ENCODE assay signal across 34 mouse cellular contexts in genomic region chr8:12842342-12842995, GRCm38 (mm10). TPM values are rescaled to one million over a fixed set of nuclear protein-coding genes. Genes with fewer than 3 reads are reported as not detected.
DNase-seq lines count a peak whose midpoint lies in the region; ATAC-seq and TF ChIP-seq lines count a peak whose summit lies in the region.
"Had no signal": no experiment of that assay in that cellular context is flagged by ENCODE, and none has a peak within 500 bp of the region (broad histone marks: within the 10 kb centered on the region; RNA-seq: fewer than 3 reads in every experiment).

No protein-coding gene starts in this region.

- no peak overlapping the region for H3K27ac ChIP-seq in liver, embryonic 11.5 days (ENCODE audit: low read depth, low read length)
- H3K27ac ChIP-seq in liver, embryonic 16.5 days (ENCODE audit: low read length) = no peak overlapping the region
- H3K27ac ChIP-seq: embryonic facial prominence, embryonic 13.5 days; heart, adult 2 months; hindbrain, embryonic 13.5 days; kidney, embryonic 15.5 days; layer of hippocampus, adult 2 months; limb, embryonic 13.5 days; midbrain, embryonic 10.5 days; neural tube, embryonic 13.5 days; stomach, postnatal 0 days had no signal

- H3K79me2 ChIP-seq in C2C12 (ENCODE audit: control insufficient read depth, insufficient read depth) = no peaks in the 10 kb centered on the region

- H3K4me2 ChIP-seq in liver, embryonic 11.5 days = no peak overlapping the region
- no peak overlapping the region for H3K4me2 ChIP-seq in liver, embryonic 16.5 days (ENCODE audit: low read depth, low read length)
- H3K4me2 ChIP-seq: embryonic facial prominence, embryonic 13.5 days; heart, embryonic 12.5 days; hindbrain, embryonic 13.5 days; kidney, embryonic 15.5 days; limb, embryonic 13.5 days; lung, embryonic 14.5 days; neural tube, embryonic 13.5 days had no signal

- 85% methylated on average over 11 of the region's 11 CpGs for WGBS in liver, embryonic 11.5 days
- whole genome bisulfite sequencing in liver, embryonic 16.5 days (ENCODE audit: insufficient replicate concordance) = 69% methylated on average over 11 of the region's 11 CpGs

- H3K4me1 ChIP-seq in liver, embryonic 11.5 days (replicated peaks; ENCODE audit: control insufficient read depth, insufficient read depth, low read length) = no peaks in the 10 kb centered on the region
- no peaks in the 10 kb centered on the region for H3K4me1 ChIP-seq in liver, embryonic 16.5 days (ENCODE audit: control insufficient read depth, low read depth, low read length)
- H3K4me1 ChIP-seq: embryonic facial prominence, embryonic 13.5 days; heart, embryonic 12.5 days; hindbrain, embryonic 13.5 days; kidney, embryonic 15.5 days; limb, embryonic 13.5 days; neural tube, embryonic 13.5 days had no signal

- H3K36me3 ChIP-seq in C2C12 (ENCODE audit: control insufficient read depth, insufficient read depth) = peaks cover 13% of the 10 kb centered on the region
- H3K36me3 ChIP-seq in liver, embryonic 11.5 days (ENCODE audit: control insufficient read depth, insufficient read depth, low read length) = no peaks in the 10 kb centered on the region
- H3K36me3 ChIP-seq in liver, embryonic 16.5 days (ENCODE audit: control insufficient read depth, insufficient read depth) = no peaks in the 10 kb centered on the region
- H3K36me3 ChIP-seq: G1E had no signal

- H3K4me3 ChIP-seq in C2C12 (ENCODE audit: insufficient read depth, poor library complexity, severe bottlenecking) = no peak overlapping the region
- no peak overlapping the region for H3K4me3 ChIP-seq in liver, embryonic 11.5 days (ENCODE audit: low read depth, low read length)
- no peak overlapping the region for H3K4me3 ChIP-seq in liver, embryonic 16.5 days (ENCODE audit: low read depth, low read length)
- H3K4me3 ChIP-seq: embryonic facial prominence, embryonic 13.5 days; gastrocnemius, adult 2 months; heart, adult 2 months; heart, embryonic 12.5 days; hindbrain, embryonic 13.5 days; kidney, embryonic 15.5 days; layer of hippocampus, adult 2 months; limb, embryonic 13.5 days; midbrain, embryonic 10.5 days; neural tube, embryonic 13.5 days had no signal

- H3ac ChIP-seq in C2C12 (ENCODE audit: control insufficient read depth, insufficient read length, low read depth) = no peak overlapping the region

- no peaks in the 10 kb centered on the region for H3K79me3 ChIP-seq in C2C12 (ENCODE audit: low read depth)

- ATAC-seq in liver, embryonic 11.5 days (replicated peaks; ENCODE audit: low FRiP score) = 0 out of 2 replicates have a peak, but pooled peaks have one; percentile 53
- ATAC-seq in liver, embryonic 16.5 days (ENCODE audit: low read depth) = peak; percentile 56; the same call in 1 of the 2 replicates
- ATAC-seq in erythroid progenitor cell, adult 5-6 weeks (replicated peaks; ENCODE audit: low FRiP score, poor library complexity, severe bottlenecking) = no peak
- ATAC-seq: forebrain, embryonic 16.5 days had no signal

- no peak for TF ChIP-seq CTCF in C2C12 (IDR thresholded peaks at IDR 0.05; ENCODE audit: control insufficient read depth, insufficient read depth, insufficient read length)

- no peak overlapping the region for H3K9ac ChIP-seq in liver, embryonic 11.5 days (ENCODE audit: low read depth, low read length)
- no peak overlapping the region for H3K9ac ChIP-seq in liver, embryonic 16.5 days (ENCODE audit: low read depth, low read length)
- H3K9ac ChIP-seq: embryonic facial prominence, embryonic 13.5 days; heart, embryonic 12.5 days; hindbrain, embryonic 13.5 days; kidney, embryonic 15.5 days; limb, embryonic 13.5 days; lung, embryonic 14.5 days; neural tube, embryonic 13.5 days had no signal

- peak; percentile 31 for DNase-seq in 3T3-L1 (ENCODE audit: low read depth, low spot score)
- no peak for DNase-seq in liver, embryonic 11.5 days (ENCODE audit: low spot score)
- no peak for DNase-seq in spleen, adult 18-20 months
- no peak for DNase-seq in spleen, adult 12 weeks (ENCODE audit: low spot score)
- DNase-seq: adrenal gland, adult 2 months; adrenal gland, postnatal 36 days; cerebellum, adult 18-20 months; cerebellum, postnatal 10 days; gastrocnemius, adult 2 months; gastrocnemius, postnatal 36 days; heart, adult 2 months; heart, postnatal 4 days; kidney, adult 18-20 months; kidney, postnatal 36 days; lung, embryonic 14.5 days; lung, postnatal 14 days; retina, postnatal 1 day; right cerebral cortex, postnatal 14 days; thymus, adult 18-20 months; thymus, postnatal 36 days had no signal

- no peaks in the 10 kb centered on the region for H3K9me3 ChIP-seq in liver, embryonic 11.5 days (ENCODE audit: control insufficient read depth, low read length)
- H3K9me3 ChIP-seq in liver, embryonic 16.5 days (replicated peaks; ENCODE audit: control insufficient read depth, low read length) = no peaks in the 10 kb centered on the region
- H3K9me3 ChIP-seq: embryonic facial prominence, embryonic 13.5 days; G1E; heart, embryonic 12.5 days; hindbrain, embryonic 13.5 days; kidney, embryonic 15.5 days; limb, embryonic 13.5 days; midbrain, embryonic 10.5 days; neural tube, embryonic 13.5 days had no signal

- H3K27me3 ChIP-seq in C2C12 (ENCODE audit: control insufficient read depth, insufficient read depth, insufficient read length) = no peaks in the 10 kb centered on the region
- H3K27me3 ChIP-seq in liver, embryonic 11.5 days (replicated peaks; ENCODE audit: control insufficient read depth, insufficient read depth, low read length) = peaks cover 39% of the 10 kb centered on the region
- H3K27me3 ChIP-seq in liver, embryonic 16.5 days (ENCODE audit: control insufficient read depth, insufficient read depth, low read depth, low read length) = peaks cover 56% of the 10 kb centered on the region
- H3K27me3 ChIP-seq: embryonic facial prominence, embryonic 13.5 days; heart, embryonic 12.5 days; hindbrain, embryonic 13.5 days; kidney, embryonic 15.5 days; limb, embryonic 13.5 days; neural tube, embryonic 13.5 days had no signal

TF ChIP-seq in C2C12, 6 proteins besides CTCF, POLR2A, EP300 and RAD21:
- TF ChIP-seq MYOD1 (IDR thresholded peaks at IDR 0.05; ENCODE audit: control insufficient read depth, insufficient read length, low read depth) (peak; percentile 51), USF1 (IDR thresholded peaks at IDR 0.05; ENCODE audit: low read depth) (no peak), MYOG (IDR thresholded peaks at IDR 0.05; ENCODE audit: control insufficient read depth, extremely low read depth, insufficient read length) (no peak)
TF ChIP-seq in C2C12: peak in this region for 1.

RNA-seq across cellular contexts. Expression of gene Mcf2l, which starts 31.1 kb away (rescaled TPM):
- polyA plus RNA-seq in C2C12 (2012; fragmentation: generic; extraction: Trizol) = 1.5 TPM
- polyA plus RNA-seq in liver, embryonic 11.5 days (2014; fragmentation: Nextera tagmentation; extraction: Ambion mirVana) = 3.4 and 4.3 TPM in 2 replicates
- polyA plus RNA-seq in liver, embryonic 16.5 days (2015; fragmentation: Nextera tagmentation; extraction: Ambion mirVana) = 0.74 and 1.3 TPM in 2 replicates
- total RNA-seq in erythroid progenitor cell, adult 5-6 weeks (2015; ENCODE audit: low replicate concordance) = 1.3 TPM in 1 of 2 replicates, not detected in the other
- 1.2 and 1.7 TPM in 2 replicates for total RNA-seq in erythroid progenitor cell, adult 5-6 weeks (2017; ENCODE audit: low replicate concordance)
- polyA plus RNA-seq: G1E had no signal
